Mouse (Mus musculus) C2C12 (cell line): ENCODE data around the gene Svbp.

Experiments used
- CTCF ChIP-seq: IDR thresholded peaks from one replicate; pipeline ENCODE4 v1.5.1; 2011; ENCODE audit not compliant: control insufficient read depth, insufficient read depth, insufficient read length
- FOSL1 ChIP-seq: IDR thresholded peaks from one replicate; pipeline ENCODE4 v1.8.0; 2011; ENCODE audit warnings: mild to moderate bottlenecking, low read length; ENCODE audit not compliant: poor library complexity, insufficient read depth, severe bottlenecking
- MAX ChIP-seq: IDR thresholded peaks from one replicate; pipeline ENCODE4 v1.6.1; 2011; ENCODE audit warnings: mild to moderate bottlenecking, control low read depth
- MYOD1 ChIP-seq: IDR thresholded peaks from one replicate; pipeline ENCODE4 v1.6.1; 2011; ENCODE audit warnings: low read depth; ENCODE audit not compliant: control insufficient read depth, insufficient read length
- USF1 ChIP-seq: IDR thresholded peaks from one replicate; pipeline ENCODE4 v1.6.1; 2011; ENCODE audit warnings: low read depth, mild to moderate bottlenecking, control low read depth, moderate library complexity

GRCm38 (mm10) chr4:119242571-119242970 lies 47.5 kb downstream of the Svbp start:
- no peak for TF ChIP-seq CTCF
- TF ChIP-seq MAX, result no peak
- TF ChIP-seq FOSL1, result no peak
- no peak for TF ChIP-seq USF1
- no peak for TF ChIP-seq MYOD1
